Mouse (Mus musculus) c-Kit-positive CD71-positive TER-119-positive erythroid progenitor cells, embryonic 14.5 days (primary cell): ENCODE data around the gene Inpp4a.

Source experiments
- DNase-seq: peaks from one replicate; pipeline ENCODE4 v3.0.0-alpha.2; 2013; ENCODE audit warnings: low spot score

Gene Inpp4a

GRCm38 (mm10) chr1:37323208-37323607, 23.5 kb downstream of the Inpp4a start:
- DNase-seq: no peak

GRCm38 (mm10) chr1:37324569-37324968, 24.9 kb downstream of the Inpp4a start:
- no peak for DNase-seq

- DNase-seq: no peak
Measured at GRCm38 (mm10) chr1:37327311-37327710, 27.6 kb downstream of the Inpp4a start.

GRCm38 (mm10) chr1:37329132-37329531, 29.5 kb downstream of the Inpp4a start:
- DNase-seq: no peak

GRCm38 (mm10) chr1:37329831-37330230, 30.2 kb downstream of the Inpp4a start:
- no peak for DNase-seq

- DNase-seq: no peak
Measured at GRCm38 (mm10) chr1:37332756-37333155, 33.1 kb downstream of the Inpp4a start.

GRCm38 (mm10) chr1:37333741-37334440, 34.2 kb downstream of the Inpp4a start:
- DNase-seq: no peak

- no peak for DNase-seq
Measured at GRCm38 (mm10) chr1:37336022-37336421, 36.4 kb downstream of the Inpp4a start.

GRCm38 (mm10) chr1:37336794-37337193, 37.1 kb downstream of the Inpp4a start:
- DNase-seq: no peak

GRCm38 (mm10) chr1:37337273-37337672, 37.6 kb downstream of the Inpp4a start:
- DNase-seq: no peak

GRCm38 (mm10) chr1:37339144-37339543, 39.5 kb downstream of the Inpp4a start:
- no peak for DNase-seq

GRCm38 (mm10) chr1:37341347-37341746, 41.7 kb downstream of the Inpp4a start:
- no peak for DNase-seq

- no peak for DNase-seq
Measured at GRCm38 (mm10) chr1:37341914-37342313, 42.2 kb downstream of the Inpp4a start.

- no peak for DNase-seq
Measured at GRCm38 (mm10) chr1:37342524-37342923, 42.9 kb downstream of the Inpp4a start.

- no peak for DNase-seq
Measured at GRCm38 (mm10) chr1:37343265-37343664, 43.6 kb downstream of the Inpp4a start.

GRCm38 (mm10) chr1:37344223-37344916, 44.7 kb downstream of the Inpp4a start:
- no peak for DNase-seq

GRCm38 (mm10) chr1:37347361-37348080, 47.9 kb downstream of the Inpp4a start:
- DNase-seq: no peak

- no peak for DNase-seq
Measured at GRCm38 (mm10) chr1:37350886-37351651, 51.4 kb downstream of the Inpp4a start.

- DNase-seq: no peak
Measured at GRCm38 (mm10) chr1:37351961-37352360, 52.3 kb downstream of the Inpp4a start.

- no peak for DNase-seq
Measured at GRCm38 (mm10) chr1:37353456-37353855, 53.8 kb downstream of the Inpp4a start.

- no peak for DNase-seq
Measured at GRCm38 (mm10) chr1:37355492-37355891, 55.8 kb downstream of the Inpp4a start.

GRCm38 (mm10) chr1:37356305-37356704, 56.6 kb downstream of the Inpp4a start:
- DNase-seq: no peak
